Mouse (Mus musculus) thymus, adult 2 months (tissue): ENCODE data around the gene Myo15b.

Source experiments
- CTCF ChIP-seq: fragments of 200-500 bp; IDR thresholded peaks from 2 replicates; pipeline ENCODE4 v1.5.1; 2012; ENCODE audit warnings: mild to moderate bottlenecking, control low read depth, low read length, moderate library complexity, borderline replicate concordance; ENCODE audit not compliant: control insufficient read depth, poor library complexity, insufficient read depth; ENCODE audit errors: extremely low read depth
- POLR2A ChIP-seq: fragments of 200-500 bp; IDR thresholded peaks from 2 replicates; pipeline ENCODE4 v1.6.1; 2012; ENCODE audit warnings: mild to moderate bottlenecking, low read length, control low read depth, moderate library complexity; ENCODE audit not compliant: control insufficient read depth, poor library complexity, insufficient read depth; ENCODE audit errors: extremely low read depth

- TF ChIP-seq POLR2A (no peak), CTCF (no peak)
These were observed 44.0 kb downstream of the Myo15b start for GRCm38 (mm10) chr11:115902177-115902576.
